Mouse (Mus musculus): Measurements from ENCODE around the gene Gm28360. TPM values are rescaled to one million over a fixed set of nuclear protein-coding genes. Genes with fewer than 3 reads are reported as not detected.
"Not testable (repeated sequence)": the region's sequence is repeated elsewhere in the genome, so short reads cannot be mapped to it uniquely, and the experiment has no call there.

Gm28360 gene
- not detected for total RNA-seq (2021)
- long read RNA-seq, experiment 1: 0 reads
- long read RNA-seq, experiment 2: 0 reads

DNA sequence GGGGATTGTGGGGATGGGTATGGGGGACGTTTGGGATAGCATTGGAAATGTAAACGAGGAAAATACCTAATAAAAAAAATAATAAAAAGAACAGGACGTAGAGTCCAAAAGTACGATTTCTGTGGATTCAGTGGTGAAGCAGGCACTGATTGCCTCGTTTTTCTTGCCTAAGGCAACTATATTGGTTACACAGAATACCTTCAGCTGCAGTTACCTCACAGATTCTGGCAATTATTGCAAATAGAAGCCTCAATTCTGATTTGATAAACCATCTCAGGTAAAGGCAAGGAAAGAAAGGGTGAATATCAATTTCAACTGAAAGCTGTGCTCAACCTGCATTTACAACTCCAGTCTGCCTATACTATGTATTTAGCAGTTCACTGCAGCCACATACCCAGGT is at the start of gene Gm28360:
TSS of gene Gm28360 (plus strand) at position 301 of the 400 bp plus-strand sequence.
- not testable (repeated sequence) for DNase-seq (ENCODE audit: low spot score in 2 of 2)

GRCm38 (mm10) chr1:117780833-117781232 is 49.0 kb upstream of the Gm28360 start, which contains the start of gene B020011L13Rik:
Gene B020011L13Rik, plus strand, starts transcription at chr1:117781133.
- not testable (repeated sequence) for DNase-seq (ENCODE audit: low spot score in 2 of 2)

DNA sequence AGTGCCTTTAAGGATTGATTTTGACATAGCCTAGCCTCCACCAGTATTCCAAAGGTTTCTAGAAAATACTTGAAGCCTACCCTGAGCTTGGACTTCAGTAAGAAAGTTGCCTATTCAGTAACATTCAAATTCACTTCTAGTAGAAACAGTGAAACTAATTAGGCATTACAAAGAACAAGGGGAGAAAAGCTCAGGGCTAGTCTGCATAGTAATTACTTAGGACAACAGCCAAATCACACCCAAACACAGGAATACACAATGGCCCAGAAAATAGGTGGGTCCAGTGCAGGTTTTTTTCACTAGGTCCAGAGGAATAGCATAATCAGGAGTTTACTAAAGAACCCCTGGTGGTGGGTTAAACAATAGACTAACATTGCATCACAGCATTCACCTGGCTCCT is 13.6 kb upstream of the Gm28360 start:
- DNase-seq (ENCODE audit: low spot score in 2 of 2): not testable (repeated sequence)

- not testable (repeated sequence) for DNase-seq (ENCODE audit: low spot score in 2 of 2)
Measured at GRCm38 (mm10) chr1:117851718-117852117, 21.8 kb downstream of the Gm28360 start.

Other genes starting within 250 kb of the Gm28360 start
- gene Gm28363, start 132.9 kb upstream of the Gm28360 start, total RNA-seq (2021): not detected
- not detected for gene B020011L13Rik, start 48.9 kb upstream of the Gm28360 start, total RNA-seq (2021)
- gene Gm28168, start 97.9 kb downstream of the Gm28360 start, total RNA-seq (2021): not detected
- not detected for gene Gm7145, start 135.9 kb downstream of the Gm28360 start, total RNA-seq (2021)